ENCODE assay signal across 9 mouse cellular contexts in genomic region chr11:116222740-116223059, GRCm38 (mm10). TPM values are rescaled to one million over a fixed set of nuclear protein-coding genes. Genes with fewer than 3 reads are reported as not detected.
DNase-seq lines count a peak whose midpoint lies in the region; ATAC-seq and TF ChIP-seq lines count a peak whose summit lies in the region.
"Had no signal": no experiment of that assay in that cellular context is flagged by ENCODE, and none has a peak within 500 bp of the region (broad histone marks: within the 10 kb centered on the region; RNA-seq: fewer than 3 reads in every experiment).

No protein-coding gene starts in this region.

- H3K9me3 ChIP-seq in lung, postnatal 0 days (ENCODE audit: low read length), result no peaks in the 10 kb centered on the region
- no peaks in the 10 kb centered on the region for H3K9me3 ChIP-seq in liver, embryonic 13.5 days (replicated peaks)

- DNase-seq in frontal cortex, adult 2 months (ENCODE audit: extremely low spot score in 1 of 2, low spot score in 1 of 2), result no peak
- DNase-seq in lung, postnatal 0 days (ENCODE audit: low spot score), result no peak
- DNase-seq in lung, postnatal 36 days, result no peak
- no peak for DNase-seq in liver, embryonic 13.5 days
- no peak for DNase-seq in yolk sac, embryonic 10.5 days (ENCODE audit: low spot score)
- no peak for DNase-seq in cerebellum, adult 9-11 months
- DNase-seq in thymus, postnatal 10 days (ENCODE audit: low spot score in 2 of 2), result no peak
- DNase-seq: kidney, postnatal 36 days had no signal

- peak overlapping the region; percentile 56 for H3K4me2 ChIP-seq in lung, postnatal 0 days (replicated peaks; ENCODE audit: low read depth, low read length)
- peak overlapping the region; percentile 48 for H3K4me2 ChIP-seq in liver, embryonic 13.5 days

- no peaks in the 10 kb centered on the region for H3K36me3 ChIP-seq in lung, postnatal 0 days (ENCODE audit: insufficient read depth, low read length)
- H3K36me3 ChIP-seq in liver, embryonic 13.5 days, result no peaks in the 10 kb centered on the region

- peaks cover 7% of the 10 kb centered on the region; the same call in 1 of the 2 replicates for H3K27me3 ChIP-seq in lung, postnatal 0 days (replicated peaks; ENCODE audit: insufficient read depth, low read length)
- H3K27me3 ChIP-seq in liver, embryonic 13.5 days, result peaks cover 57% of the 10 kb centered on the region

- ATAC-seq in frontal cortex, adult (ENCODE audit: low TSS enrichment), result peak; percentile 20; the same call in 1 of the 2 replicates
- no peak for ATAC-seq in lung, postnatal 0 days
- ATAC-seq in liver, embryonic 13.5 days (ENCODE audit: low read depth), result no peak

- TF ChIP-seq EP300 in lung, postnatal 0 days (IDR thresholded peaks at IDR 0.05), result no peak

- no peak overlapping the region for H3K9ac ChIP-seq in lung, postnatal 0 days (replicated peaks; ENCODE audit: low read depth)
- no peak overlapping the region for H3K9ac ChIP-seq in liver, embryonic 13.5 days

- H3K4me3 ChIP-seq in lung, postnatal 0 days (ENCODE audit: low read depth, low read length), result peak overlapping the region; percentile 28
- peak overlapping the region; percentile 35 for H3K4me3 ChIP-seq in liver, embryonic 13.5 days (replicated peaks)

- H3K27ac ChIP-seq in lung, postnatal 0 days (ENCODE audit: low read length), result no peak overlapping the region
- H3K27ac ChIP-seq in liver, embryonic 13.5 days, result no peak overlapping the region

- H3K4me1 ChIP-seq in lung, postnatal 0 days (ENCODE audit: insufficient read depth, low read depth, low read length), result peaks cover 9% of the 10 kb centered on the region
- H3K4me1 ChIP-seq in liver, embryonic 13.5 days (replicated peaks), result peaks cover 29% of the 10 kb centered on the region

- 21% methylated on average over 23 of the region's 23 CpGs for WGBS in lung, postnatal 0 days
- WGBS in liver, embryonic 13.5 days (ENCODE audit: insufficient replicate concordance), result 10% methylated on average over 23 of the region's 23 CpGs

- no peak for TF ChIP-seq CTCF in lung, postnatal 0 days (IDR thresholded peaks at IDR 0.05)

RNA-seq across cellular contexts. Expression of gene Evpl, which starts 15.2 kb away (rescaled TPM):
- 1.0 and 1.1 TPM in 2 replicates for polyA plus RNA-seq in frontal cortex, adult 2 months (2012; rRNA removed)
- 2.9 and 4.2 TPM in 2 replicates for polyA plus RNA-seq in lung, postnatal 0 days (2015; fragmentation: Nextera tagmentation; extraction: Ambion mirVana)
- polyA plus RNA-seq in liver, embryonic 13.5 days (2015; fragmentation: Nextera tagmentation; extraction: Ambion mirVana), result 0.10 TPM in 2 replicates

RNA-seq across cellular contexts. Expression of gene Acox1, which starts 23.9 kb away (rescaled TPM):
- 119 and 129 TPM in 2 replicates for polyA plus RNA-seq in frontal cortex, adult 2 months (2012; rRNA removed)
- 31.7 and 33.5 TPM in 2 replicates for polyA plus RNA-seq in lung, postnatal 0 days (2015; fragmentation: Nextera tagmentation; extraction: Ambion mirVana)
- polyA plus RNA-seq in liver, embryonic 13.5 days (2015; fragmentation: Nextera tagmentation; extraction: Ambion mirVana), result 14.5 and 18.1 TPM in 2 replicates

RNA-seq across cellular contexts. Expression of gene Ten1, which starts 24.0 kb away (rescaled TPM):
- polyA plus RNA-seq in frontal cortex, adult 2 months (2012; rRNA removed), result 50.9 and 51.0 TPM in 2 replicates
- 74.7 and 79.0 TPM in 2 replicates for polyA plus RNA-seq in lung, postnatal 0 days (2015; fragmentation: Nextera tagmentation; extraction: Ambion mirVana)
- 35.2 and 38.4 TPM in 2 replicates for polyA plus RNA-seq in liver, embryonic 13.5 days (2015; fragmentation: Nextera tagmentation; extraction: Ambion mirVana)

RNA-seq across cellular contexts. Expression of gene Srp68, which starts 51.3 kb away (rescaled TPM):
- 63.4 and 63.9 TPM in 2 replicates for polyA plus RNA-seq in frontal cortex, adult 2 months (2012; rRNA removed)
- 43.0 and 47.4 TPM in 2 replicates for polyA plus RNA-seq in lung, postnatal 0 days (2015; fragmentation: Nextera tagmentation; extraction: Ambion mirVana)
- 47.6 and 51.6 TPM in 2 replicates for polyA plus RNA-seq in liver, embryonic 13.5 days (2015; fragmentation: Nextera tagmentation; extraction: Ambion mirVana)

RNA-seq across cellular contexts. Expression of gene Fbf1, which starts 54.7 kb away (rescaled TPM):
- 105 and 124 TPM in 2 replicates for polyA plus RNA-seq in frontal cortex, adult 2 months (2012; rRNA removed)
- 11.9 and 16.6 TPM in 2 replicates for polyA plus RNA-seq in lung, postnatal 0 days (2015; fragmentation: Nextera tagmentation; extraction: Ambion mirVana)
- 7.0 and 9.0 TPM in 2 replicates for polyA plus RNA-seq in liver, embryonic 13.5 days (2015; fragmentation: Nextera tagmentation; extraction: Ambion mirVana)
